Mouse (Mus musculus) right cerebral cortex, postnatal 25 days (tissue): ENCODE measurements around the gene Tkfc.
"Not testable (repeated sequence)": the region's sequence is repeated elsewhere in the genome, so short reads cannot be mapped to it uniquely, and the experiment has no call there.

Source experiments
- DNase-seq: peaks from one replicate; pipeline ENCODE4 v3.0.0; 2022

Tkfc gene

DNA sequence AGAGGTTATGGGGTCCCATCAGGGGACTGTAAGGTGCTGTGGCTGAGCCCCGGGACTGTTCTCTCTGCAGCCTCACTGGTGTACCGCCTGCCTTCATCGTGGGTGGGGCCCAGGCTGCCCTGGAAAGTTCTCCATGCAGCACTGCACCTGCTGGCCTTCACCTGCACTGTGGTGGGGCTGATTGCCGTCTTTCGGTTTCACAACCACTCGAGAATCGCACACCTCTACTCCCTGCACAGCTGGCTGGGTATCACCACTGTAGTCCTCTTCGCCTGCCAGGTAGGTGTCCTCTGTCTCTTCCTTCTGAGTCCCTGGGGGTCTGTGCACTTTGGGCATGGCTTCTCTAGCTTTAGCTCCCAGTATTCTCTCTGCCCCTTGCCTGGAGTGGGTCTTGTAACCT, 20.3 kb downstream of the Tkfc start:
- DNase-seq: no peak

- no peak for DNase-seq
These were observed 21.8 kb downstream of the Tkfc start for GRCm38 (mm10) chr19:10583550-10584146.

DNA sequence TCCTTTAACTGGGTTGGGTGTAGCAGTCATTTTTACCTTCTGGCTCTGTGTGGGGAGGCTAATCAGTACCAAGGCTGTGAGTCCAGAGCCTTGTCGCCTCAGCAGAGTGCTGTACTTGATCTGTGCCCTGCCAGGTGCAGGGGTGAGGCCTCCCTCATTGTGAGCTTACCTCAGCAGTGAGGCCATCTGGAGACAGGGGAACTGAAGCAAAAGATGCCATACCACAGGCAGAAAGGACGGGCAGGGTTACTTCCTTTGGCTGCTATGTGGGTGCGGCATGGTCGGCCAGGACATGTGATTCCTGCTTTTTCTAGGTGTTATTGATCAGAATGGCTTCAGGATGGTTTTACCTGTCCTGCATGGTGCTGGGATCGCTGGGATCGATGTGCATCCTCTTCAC, 23.5 kb downstream of the Tkfc start:
- DNase-seq: no peak

DNA sequence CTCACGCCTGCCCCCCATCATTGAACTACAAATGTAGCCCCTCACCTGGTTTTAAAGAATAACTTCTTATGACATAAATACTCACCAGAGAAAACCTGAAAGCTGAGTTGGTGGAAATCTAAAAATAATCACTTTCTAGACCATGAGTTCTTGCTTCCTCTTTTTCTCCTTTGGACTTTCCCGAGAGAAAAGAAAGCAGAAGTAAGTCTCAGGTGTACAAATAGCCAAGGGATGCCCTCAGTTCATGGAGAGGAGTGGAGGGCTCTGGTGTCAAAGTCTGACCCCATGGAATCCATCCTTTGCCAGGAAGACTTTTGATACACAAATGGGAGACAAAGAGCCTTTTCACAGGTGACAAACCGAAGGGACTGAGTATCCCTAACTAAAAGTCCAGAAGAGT, 24.7 kb downstream of the Tkfc start:
- no peak for DNase-seq

- DNase-seq: no peak
These were observed 25.4 kb downstream of the Tkfc start for GRCm38 (mm10) chr19:10580102-10580501.

DNA sequence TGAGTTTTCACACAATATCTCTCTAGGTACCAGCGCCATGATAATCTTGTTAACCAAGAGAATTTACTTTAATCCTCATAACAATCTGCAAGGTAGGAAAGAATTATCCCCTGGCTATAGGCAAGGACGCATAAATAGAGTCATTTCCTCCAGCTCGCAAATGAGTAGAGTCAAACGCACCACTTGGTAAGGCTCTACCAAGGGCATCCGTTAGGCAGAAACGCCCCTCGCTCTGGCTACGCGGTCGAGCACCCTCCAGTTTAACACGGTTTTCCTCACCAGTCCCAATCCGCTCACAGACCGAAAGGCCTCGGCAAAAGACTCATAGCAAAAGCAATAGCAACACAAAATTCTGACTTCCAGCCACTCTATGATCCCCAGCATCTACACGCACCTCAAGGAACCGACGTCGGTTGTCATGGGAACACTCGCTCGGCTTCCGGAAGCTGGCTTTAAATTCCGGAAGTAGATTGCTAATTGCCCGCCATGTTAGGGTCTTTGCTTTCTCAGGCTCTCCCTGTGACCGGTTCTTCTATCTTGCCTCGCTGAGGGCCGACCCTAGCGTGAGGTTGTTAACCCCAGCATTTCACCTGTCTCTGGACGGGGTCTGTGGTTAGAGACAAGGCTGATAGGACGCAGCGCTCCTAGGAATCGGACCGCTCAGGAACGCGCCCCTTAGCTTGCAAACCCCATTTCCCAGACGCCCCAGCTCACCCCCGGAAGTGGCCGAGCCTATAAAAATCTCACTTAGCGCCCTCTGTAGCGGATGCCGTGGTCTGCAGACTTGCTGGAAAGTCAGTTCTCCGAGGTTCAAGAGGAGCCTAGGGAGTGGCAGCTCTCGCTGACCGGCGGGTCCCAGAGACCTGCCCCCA, 28.5 kb downstream of the Tkfc start, which contains the start of the genes Cyb561a3 and Tmem138:
Cyb561a3 (plus strand) TSS at position 483 of the 872 bp plus-strand sequence.
Tmem138 (minus strand) TSS at position 673 of the 872 bp plus-strand sequence.
- peak; percentile 94 for DNase-seq

- no peak for DNase-seq
These were observed 35.8 kb downstream of the Tkfc start for GRCm38 (mm10) chr19:10569627-10570026.

DNA sequence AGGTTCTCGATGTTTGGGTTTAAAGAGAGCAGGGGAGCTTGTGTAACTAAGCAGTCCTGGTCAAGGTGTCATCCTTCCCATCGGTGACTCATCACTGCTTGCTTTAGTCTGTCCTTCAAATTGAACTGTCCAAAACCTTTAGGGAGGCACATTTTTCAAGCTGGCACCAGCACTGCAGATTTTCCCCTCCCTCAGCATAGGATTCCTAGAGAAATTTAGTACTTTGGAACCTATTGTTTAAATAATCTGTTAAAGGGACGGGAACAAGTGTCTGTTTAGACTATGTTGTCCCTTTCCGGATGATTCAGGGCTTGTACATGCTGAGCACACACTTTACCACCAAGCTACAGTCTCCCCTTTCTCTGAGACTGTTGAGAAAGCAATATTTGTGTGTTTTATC, 40.2 kb downstream of the Tkfc start:
- no peak for DNase-seq

- DNase-seq: no peak
These were observed 41.2 kb downstream of the Tkfc start for GRCm38 (mm10) chr19:10564278-10564677.

DNA sequence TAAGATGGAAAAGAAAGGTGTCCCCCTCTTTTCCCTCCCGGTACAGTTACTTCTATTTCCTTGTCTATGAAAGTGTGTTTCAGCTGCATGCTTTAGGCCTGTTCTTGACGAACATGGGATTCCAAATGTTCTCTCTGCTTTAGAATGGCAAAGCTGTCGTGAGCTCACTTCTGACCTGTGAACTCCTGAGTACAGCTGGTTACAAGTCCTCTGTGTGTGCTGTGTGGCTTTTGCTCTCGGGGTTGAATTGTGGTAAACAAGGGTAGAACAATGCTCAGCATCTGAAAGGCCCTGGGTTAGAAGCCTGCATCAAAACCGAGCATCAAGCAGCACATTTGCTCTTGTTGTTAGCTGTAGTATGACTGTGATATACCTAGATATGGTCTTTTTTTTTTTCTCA, 43.1 kb downstream of the Tkfc start:
- no peak for DNase-seq

DNA sequence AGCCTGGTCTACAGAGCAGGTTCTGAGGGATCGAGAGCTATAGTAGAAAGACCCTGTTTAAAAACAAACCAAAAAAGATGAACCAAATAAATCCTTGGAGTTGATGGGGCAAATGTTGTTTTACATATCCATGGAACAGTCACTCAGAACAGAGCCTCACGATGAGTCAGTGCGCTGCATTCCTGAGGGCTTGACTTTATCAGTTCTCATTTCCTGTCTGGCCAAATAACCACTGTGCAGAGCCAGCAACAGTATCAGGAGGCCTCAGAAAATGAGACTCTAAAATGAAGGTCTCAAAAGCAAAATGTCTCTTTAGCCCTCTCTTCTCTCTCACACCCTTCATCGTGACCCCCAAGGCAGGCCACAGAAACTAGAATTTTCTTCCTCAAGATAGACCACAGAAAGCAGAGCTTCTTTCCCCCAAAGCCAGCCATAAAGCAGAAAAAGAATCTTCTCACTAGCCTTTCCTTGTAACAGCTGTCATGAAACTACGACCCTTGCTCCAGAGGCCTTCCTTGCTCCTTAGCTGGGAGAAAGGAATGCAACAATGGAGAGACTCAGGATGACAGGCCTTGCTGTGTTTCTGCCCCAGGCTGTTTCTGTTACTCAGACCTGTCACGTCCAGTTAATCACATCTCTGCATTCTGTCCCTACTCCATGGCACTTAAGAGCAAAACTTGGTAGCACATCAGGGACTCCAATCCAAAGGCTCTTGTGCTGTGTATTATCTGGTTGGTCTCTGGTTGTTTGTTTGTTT, 43.7 kb downstream of the Tkfc start:
- DNase-seq: no peak

GRCm38 (mm10) chr19:10560108-10560507, 45.3 kb downstream of the Tkfc start:
- no peak for DNase-seq

- DNase-seq: not testable (repeated sequence)
These were observed 47.5 kb downstream of the Tkfc start for GRCm38 (mm10) chr19:10557837-10558375.

- no peak for DNase-seq
These were observed 48.0 kb downstream of the Tkfc start for GRCm38 (mm10) chr19:10557430-10557829.

GRCm38 (mm10) chr19:10557001-10557400, 48.5 kb downstream of the Tkfc start:
- no peak for DNase-seq

DNA sequence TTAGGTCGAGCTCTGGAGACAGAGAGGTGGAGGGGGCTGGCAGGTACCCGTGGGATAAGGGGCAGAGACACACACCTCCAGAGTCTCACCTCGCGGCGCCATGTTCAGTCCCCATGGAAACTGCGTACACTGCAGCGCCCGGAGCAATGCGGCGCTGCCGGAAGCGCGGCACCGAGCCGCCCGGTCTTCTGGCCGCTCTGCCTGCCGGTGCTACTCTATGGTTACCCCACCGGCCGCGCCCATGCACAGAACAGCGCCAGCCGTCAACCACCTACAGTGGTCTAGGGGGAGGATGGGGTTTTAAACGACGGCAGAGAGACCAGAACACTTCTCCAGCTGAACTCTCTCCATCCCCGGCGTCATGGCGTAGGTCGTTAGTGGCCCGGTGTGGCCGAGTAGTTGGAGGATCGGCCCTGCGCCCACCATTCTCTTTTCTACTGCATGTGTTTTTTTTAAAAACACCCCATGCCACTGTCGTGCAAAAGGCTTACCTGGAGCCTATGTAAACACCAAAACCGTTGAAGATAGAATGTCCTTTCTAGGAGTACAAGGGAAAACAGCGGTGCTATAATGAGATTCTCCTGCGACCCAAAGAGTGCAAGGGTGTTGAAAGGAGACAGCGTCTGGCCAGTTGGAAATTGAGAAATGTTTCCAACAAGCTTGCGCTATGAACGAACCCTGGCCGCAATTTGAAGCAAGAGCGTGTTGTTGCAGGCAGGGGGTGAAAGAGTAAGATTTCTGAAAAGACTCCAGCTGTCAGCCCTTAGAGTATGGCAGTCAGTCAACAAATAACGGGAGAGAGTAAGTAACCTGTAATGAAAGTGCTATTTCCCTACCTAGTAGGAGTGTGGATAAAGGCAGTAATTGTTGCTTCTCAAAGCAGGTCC, 49.6 kb downstream of the Tkfc start, which contains the start of gene Tmem216:
Tmem216 (minus strand) TSS at position 615 of the 887 bp plus-strand sequence.
- peak; percentile 88 for DNase-seq

- no peak for DNase-seq
These were observed 66.0 kb downstream of the Tkfc start for GRCm38 (mm10) chr19:10539454-10539853.
